Mouse (Mus musculus) megakaryocyte-erythroid progenitor cell, adult 5 weeks (primary cell): ENCODE data around the gene Gm18336. TPM values are rescaled to one million over a fixed set of nuclear protein-coding genes. Genes with fewer than 3 reads are reported as not detected.

Experiments
- polyA plus RNA-seq: library from polyadenylated mRNA; stranded (reverse); fragments of >175 nt; gene quantifications from 2 replicates; pipeline ENCODE4 v1.2.3, GENCODE M21; 2012

Gene Gm18336
- polyA plus RNA-seq: 0.06 TPM in 1 of 2 replicates, not detected in the other

GRCm38 (mm10) chrX:73398636-73399035, at the start of gene Gm18336:
Gene Gm18336, minus strand, starts transcription at chrX:73398736.

GRCm38 (mm10) chrX:73435252-73435651, 36.7 kb upstream of the Gm18336 start, which contains the start of gene Trex2:
Gene Trex2, minus strand, starts transcription at chrX:73435344.

GRCm38 (mm10) chrX:73410880-73411517, 12.5 kb upstream of the Gm18336 start, which contains the start of gene Zfp92:
Gene Zfp92, plus strand, starts transcription at chrX:73411096.

Other genes starting within 250 kb of the Gm18336 start
- gene Xlr5b, start 249.9 kb downstream of the Gm18336 start, polyA plus RNA-seq: not detected in 2 replicates
- not detected in 2 replicates for gene DXBay18, start 249.3 kb downstream of the Gm18336 start, polyA plus RNA-seq
- gene Spin2d, start 221.7 kb downstream of the Gm18336 start, polyA plus RNA-seq: not detected in 2 replicates
- gene Xlr3b, start 206.5 kb downstream of the Gm18336 start, polyA plus RNA-seq: 0.12 and 0.24 TPM in 2 replicates
- gene Xlr4b, start 184.4 kb downstream of the Gm18336 start, polyA plus RNA-seq: 1.2 and 1.3 TPM in 2 replicates
- 20.1 and 21.8 TPM in 2 replicates for gene F8a, start 170.4 kb downstream of the Gm18336 start, polyA plus RNA-seq
- gene Xlr4c, start 155.6 kb downstream of the Gm18336 start, polyA plus RNA-seq: 0.97 and 1.8 TPM in 2 replicates
- gene Xlr3c, start 133.3 kb downstream of the Gm18336 start, polyA plus RNA-seq: 0.04 TPM in 1 of 2 replicates, not detected in the other
- gene Xlr5a, start 105.8 kb downstream of the Gm18336 start, polyA plus RNA-seq: not detected in 2 replicates
- gene Xlr5c, start 105.8 kb downstream of the Gm18336 start, polyA plus RNA-seq: not detected in 2 replicates
- not detected in 2 replicates for gene Gm45015, start 61.9 kb downstream of the Gm18336 start, polyA plus RNA-seq
- 2.0 and 3.3 TPM in 2 replicates for gene Zfp275, start 56.1 kb downstream of the Gm18336 start, polyA plus RNA-seq
- 0.02 TPM in 1 of 2 replicates, not detected in the other for gene Zfp92, start 12.4 kb upstream of the Gm18336 start, polyA plus RNA-seq
- not detected in 2 replicates for gene Trex2, start 36.6 kb upstream of the Gm18336 start, polyA plus RNA-seq
- 4.3 and 6.6 TPM in 2 replicates for gene Haus7, start 60.3 kb upstream of the Gm18336 start, polyA plus RNA-seq
- gene Bgn, start 84.9 kb upstream of the Gm18336 start, polyA plus RNA-seq: 0.44 and 0.81 TPM in 2 replicates
- not detected in 2 replicates for gene Atp2b3, start 104.3 kb upstream of the Gm18336 start, polyA plus RNA-seq
- gene Dusp9, start 240.7 kb upstream of the Gm18336 start, polyA plus RNA-seq: 0.94 and 1.2 TPM in 2 replicates